Mouse (Mus musculus): ENCODE measurements around the gene Gm17349. TPM values are rescaled to one million over a fixed set of nuclear protein-coding genes. Genes with fewer than 3 reads are reported as not detected.
"Not testable (repeated sequence)": the region's sequence is repeated elsewhere in the genome, so short reads cannot be mapped to it uniquely, and the experiment has no call there.

Gm17349 gene
- polyA plus RNA-seq, 1 experiment from 2014 or later: 3.0 TPM

- no peak overlapping the region for H3K9ac ChIP-seq (ENCODE audit: low read depth, low read length)
- H3K27me3 ChIP-seq (replicated peaks; ENCODE audit: control insufficient read depth, insufficient read depth, low read length): no peaks in the 10 kb centered on the region
- peaks cover 3% of the 10 kb centered on the region for H3K4me1 ChIP-seq (replicated peaks; ENCODE audit: control insufficient read depth, insufficient read depth, low read length)
- ATAC-seq: no peak
- 69% methylated on average over 9 of the region's 9 CpGs for WGBS
- H3K36me3 ChIP-seq (ENCODE audit: control insufficient read depth, insufficient read depth): peaks cover 29% of the 10 kb centered on the region
- 0 out of 2 replicates have a peak, but pooled peaks have one; percentile 9 for TF ChIP-seq CTCF (IDR thresholded peaks at IDR 0.05; ENCODE audit: low read depth)
- H3K4me3 ChIP-seq (ENCODE audit: low read depth, low read length): peak overlapping the region; percentile 95
- H3K4me2 ChIP-seq (replicated peaks; ENCODE audit: low read depth): peak overlapping the region; percentile 77
- no peaks in the 10 kb centered on the region for H3K9me3 ChIP-seq (ENCODE audit: control insufficient read depth)
- H3K27ac ChIP-seq (ENCODE audit: low read depth, low read length): 0 out of 2 replicates have a peak overlapping the region, but pooled peaks have one; percentile 98
Observed at GRCm38 (mm10) chr15:99703104-99703503, 2.2 kb downstream of the Gm17349 start.

- H3K27ac ChIP-seq (ENCODE audit: low read depth, low read length): peak within 1 kb of the TSS; percentile 98
- TF ChIP-seq CTCF (IDR thresholded peaks at IDR 0.05; ENCODE audit: low read depth): peak; percentile 92
- no peaks in the 10 kb centered on the region for H3K9me3 ChIP-seq (ENCODE audit: control insufficient read depth)
- peaks cover 21% of the 10 kb centered on the region for H3K36me3 ChIP-seq (ENCODE audit: control insufficient read depth, insufficient read depth)
- WGBS: under 1% methylated on average over 71 of the region's 71 CpGs
- H3K4me3 ChIP-seq (ENCODE audit: low read depth, low read length): peak within 1 kb of the TSS; percentile 95
- peak; percentile 55 for ATAC-seq
- H3K27me3 ChIP-seq (replicated peaks; ENCODE audit: control insufficient read depth, insufficient read depth, low read length): no peaks in the 10 kb centered on the region
- peaks cover 3% of the 10 kb centered on the region for H3K4me1 ChIP-seq (replicated peaks; ENCODE audit: control insufficient read depth, insufficient read depth, low read length)
- peak within 1 kb of the TSS; percentile 96 for H3K9ac ChIP-seq (ENCODE audit: low read depth, low read length)
- H3K4me2 ChIP-seq (replicated peaks; ENCODE audit: low read depth): peak within 1 kb of the TSS; percentile 77
Observed at GRCm38 (mm10) chr15:99701999-99702900, 3.0 kb downstream of the Gm17349 start, which contains the start of gene Smarcd1. Gene Smarcd1 (plus strand): TSS chr15:99702129.

- H3K27ac ChIP-seq (ENCODE audit: low read depth, low read length): peak overlapping the region; percentile 98
- not testable (repeated sequence) for H3K9me3 ChIP-seq (ENCODE audit: control insufficient read depth); H3K27me3 ChIP-seq (replicated peaks; ENCODE audit: control insufficient read depth, insufficient read depth, low read length); H3K4me1 ChIP-seq (replicated peaks; ENCODE audit: control insufficient read depth, insufficient read depth, low read length); ATAC-seq
- H3K9ac ChIP-seq (ENCODE audit: low read depth, low read length): peak overlapping the region; percentile 96
- WGBS: 35% methylated on average over 16 of the region's 16 CpGs
- peak overlapping the region; percentile 95 for H3K4me3 ChIP-seq (ENCODE audit: low read depth, low read length)
- peaks cover 17% of the 10 kb centered on the region for H3K36me3 ChIP-seq (ENCODE audit: control insufficient read depth, insufficient read depth)
- H3K4me2 ChIP-seq (replicated peaks; ENCODE audit: low read depth): peak overlapping the region; percentile 77
Observed at GRCm38 (mm10) chr15:99701640-99701998, 3.7 kb downstream of the Gm17349 start.

- peaks cover 9% of the 10 kb centered on the region; the same call in 1 of the 2 replicates for H3K36me3 ChIP-seq (ENCODE audit: control insufficient read depth, insufficient read depth)
- H3K4me3 ChIP-seq (ENCODE audit: low read depth, low read length): peak overlapping the region; percentile 22
- peak overlapping the region; percentile 97 for H3K27ac ChIP-seq (ENCODE audit: low read depth, low read length)
- H3K9ac ChIP-seq (ENCODE audit: low read depth, low read length): peak overlapping the region; percentile 40
- ATAC-seq: peak; percentile 89
- H3K9me3 ChIP-seq (ENCODE audit: control insufficient read depth): no peaks in the 10 kb centered on the region
- H3K4me2 ChIP-seq (replicated peaks; ENCODE audit: low read depth): peak overlapping the region; percentile 77
- no peak for TF ChIP-seq CTCF (IDR thresholded peaks at IDR 0.05; ENCODE audit: low read depth)
- peaks cover 3% of the 10 kb centered on the region for H3K4me1 ChIP-seq (replicated peaks; ENCODE audit: control insufficient read depth, insufficient read depth, low read length)
- no peaks in the 10 kb centered on the region for H3K27me3 ChIP-seq (replicated peaks; ENCODE audit: control insufficient read depth, insufficient read depth, low read length)
- 46% methylated on average over 18 of the region's 18 CpGs for WGBS
Observed at GRCm38 (mm10) chr15:99700219-99701106, 4.8 kb downstream of the Gm17349 start.

- Histone ChIP-seq H3K27me3 (replicated peaks; ENCODE audit: control insufficient read depth, insufficient read depth, low read length) (no peaks in the 10 kb centered on the region), H3K4me2 (replicated peaks; ENCODE audit: low read depth) (peak overlapping the region; percentile 25), H3K9me3 (ENCODE audit: control insufficient read depth) (no peaks in the 10 kb centered on the region), H3K36me3 (ENCODE audit: control insufficient read depth, insufficient read depth) (peaks cover 8% of the 10 kb centered on the region; the same call in 1 of the 2 replicates), H3K27ac (ENCODE audit: low read depth, low read length) (peak overlapping the region; percentile 97), H3K4me3 (ENCODE audit: low read depth, low read length) (no peak overlapping the region), H3K4me1 (replicated peaks; ENCODE audit: control insufficient read depth, insufficient read depth, low read length) (peaks cover 3% of the 10 kb centered on the region), H3K9ac (ENCODE audit: low read depth, low read length) (no peak overlapping the region)
- WGBS: 76% methylated on average over 10 of the region's 10 CpGs
- TF ChIP-seq CTCF (IDR thresholded peaks at IDR 0.05; ENCODE audit: low read depth): no peak
- ATAC-seq: no peak
Observed at GRCm38 (mm10) chr15:99699715-99700114, 5.6 kb downstream of the Gm17349 start.

Measured in intestine, postnatal 0 days (tissue).